Mouse (Mus musculus): ENCODE measurements around the gene Eif3c.

DNA sequence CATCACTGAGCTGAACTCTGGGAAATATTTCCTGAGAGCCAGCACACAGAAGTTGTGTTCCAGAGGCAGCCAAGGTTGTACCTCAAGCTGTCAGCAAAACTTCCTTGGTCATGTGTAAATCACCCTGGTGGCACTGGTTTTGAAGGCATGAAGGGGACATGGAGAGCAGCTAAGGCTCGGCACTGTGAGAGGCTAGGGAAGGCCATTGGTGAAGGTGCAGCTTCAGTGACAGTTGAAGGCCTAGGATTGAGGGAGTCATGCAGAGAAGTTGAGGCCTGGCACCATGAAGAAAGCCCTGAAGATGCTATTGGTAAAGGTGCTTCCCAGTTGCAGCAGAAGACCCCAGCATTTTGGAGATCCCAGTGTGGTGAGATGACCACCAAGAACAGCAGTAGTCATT is 24.6 kb downstream of the Eif3c start:
- TF ChIP-seq MXI1 (IDR thresholded peaks at IDR 0.05; ENCODE audit: low read depth, low read length): no peak
- no peak for TF ChIP-seq GATA1 (IDR thresholded peaks at IDR 0.05; ENCODE audit: low read depth, low read length)
- TF ChIP-seq CTCF (IDR thresholded peaks at IDR 0.05 in 2 of 3, conservative IDR thresholded peaks at IDR 0.05 in 1 of 3; ENCODE audit: control insufficient read depth in 1 of 3, insufficient read depth in 1 of 3, low read depth in 2 of 3, low read length in 3 of 3, poor library complexity in 1 of 3, severe bottlenecking in 1 of 3): no peak
- TF ChIP-seq TCF12 (IDR thresholded peaks at IDR 0.05; ENCODE audit: low read depth, low read length): no peak

All from MEL (cell line).